Mouse (Mus musculus): ENCODE data around the gene Olfr1218. TPM values are rescaled to one million over a fixed set of nuclear protein-coding genes. Genes with fewer than 3 reads are reported as not detected.
"Not testable (repeated sequence)": the region's sequence is repeated elsewhere in the genome, so short reads cannot be mapped to it uniquely, and the experiment has no call there.

Gene Olfr1218
- polyA plus RNA-seq (2012; rRNA removed) = not detected in 2 replicates

DNA sequence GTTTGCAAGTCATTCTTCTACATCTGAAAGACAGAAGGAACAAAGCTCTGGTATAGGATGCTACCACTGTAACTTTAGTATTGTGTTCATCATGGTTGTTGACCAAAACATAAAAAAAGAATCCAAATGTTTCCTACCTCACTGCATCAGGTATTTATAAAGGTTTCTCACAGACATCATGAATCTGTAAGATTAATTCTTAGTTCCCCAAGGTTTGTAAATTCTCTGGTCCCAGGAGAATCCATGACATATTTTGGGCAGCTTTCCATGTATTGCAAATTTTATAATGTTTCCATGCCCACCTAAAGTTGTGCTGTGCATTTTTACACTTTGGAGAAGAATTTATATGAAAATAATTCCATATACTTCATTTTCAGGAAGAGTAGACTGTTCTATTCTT lies at the start of gene Olfr1218:
Gene Olfr1218, minus strand, starts transcription at position 101 of the 400 bp plus-strand sequence.
- TF ChIP-seq CTCF (IDR thresholded peaks at IDR 0.05; ENCODE audit: extremely low read depth, insufficient read depth, insufficient read length, insufficient replicate concordance) (no peak), POLR2A (IDR thresholded peaks at IDR 0.05; ENCODE audit: low read depth, low read length) (no peak)
- H3K27me3 ChIP-seq (ENCODE audit: control insufficient read depth, insufficient read depth, low read length) = no peaks in the 10 kb centered on the region

DNA sequence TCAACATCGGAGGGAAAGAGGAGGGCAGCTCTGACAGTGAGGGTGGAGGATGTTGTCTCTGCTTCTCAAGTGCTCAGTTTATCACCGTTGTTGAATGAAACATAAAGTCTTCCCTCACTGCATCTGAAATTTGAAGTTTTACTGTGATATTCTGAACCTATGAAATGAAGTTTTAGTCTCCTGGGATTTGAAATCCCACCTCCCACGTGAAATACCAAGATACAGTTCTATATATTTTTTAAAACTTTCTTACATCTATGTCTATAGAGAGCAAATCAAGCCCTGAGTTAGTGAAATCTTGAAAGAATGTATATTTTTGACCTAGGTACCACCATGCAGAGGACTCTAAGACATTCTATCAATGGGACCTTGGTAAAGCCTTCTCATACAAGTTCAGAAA lies 45.7 kb upstream of the Olfr1218 start, which contains the start of gene Olfr1220:
Gene Olfr1220, minus strand, starts transcription at position 101 of the 400 bp plus-strand sequence.
- 74% methylated on average over 3 of the region's 3 CpGs for WGBS
- no peak for TF ChIP-seq CTCF (IDR thresholded peaks at IDR 0.05; ENCODE audit: extremely low read depth, insufficient read depth, insufficient read length, insufficient replicate concordance)
- TF ChIP-seq POLR2A (IDR thresholded peaks at IDR 0.05; ENCODE audit: low read depth, low read length) = no peak

More for the DNA sequence above, at the start of gene Olfr1218:
- no peaks in the 10 kb centered on the region for H3K4me1 ChIP-seq (ENCODE audit: control insufficient read depth, insufficient read depth, insufficient read length)
- DNase-seq (ENCODE audit: low read depth in 1 of 2, low spot score in 2 of 2) = no peak
- H3K4me3 ChIP-seq (ENCODE audit: extremely low read depth, insufficient read depth, insufficient read length) = no peak within 1 kb of the TSS
- H3K36me3 ChIP-seq (ENCODE audit: control insufficient read depth, insufficient read depth, low read length) = no peaks in the 10 kb centered on the region
- no peak within 1 kb of the TSS for H3K27ac ChIP-seq (ENCODE audit: insufficient read depth, low read length)

GRCm38 (mm10) chr2:89105651-89106050 lies 44.7 kb upstream of the Olfr1218 start:
- Histone ChIP-seq H3K27me3 (ENCODE audit: control insufficient read depth, insufficient read depth, low read length) (no peaks in the 10 kb centered on the region), H3K4me3 (ENCODE audit: extremely low read depth, insufficient read depth, insufficient read length) (no peak overlapping the region), H3K27ac (ENCODE audit: insufficient read depth, low read length) (no peak overlapping the region), H3K36me3 (ENCODE audit: control insufficient read depth, insufficient read depth, low read length) (no peaks in the 10 kb centered on the region), H3K4me1 (ENCODE audit: control insufficient read depth, insufficient read depth, insufficient read length) (no peaks in the 10 kb centered on the region)
- TF ChIP-seq POLR2A (IDR thresholded peaks at IDR 0.05; ENCODE audit: low read depth, low read length) = no peak
- no peak for TF ChIP-seq CTCF (IDR thresholded peaks at IDR 0.05; ENCODE audit: extremely low read depth, insufficient read depth, insufficient read length, insufficient replicate concordance)
- DNase-seq (ENCODE audit: low read depth in 1 of 2, low spot score in 2 of 2) = no peak

More for the DNA sequence above, 45.7 kb upstream of the Olfr1218 start, which contains the start of gene Olfr1220:
- H3K27ac ChIP-seq (ENCODE audit: insufficient read depth, low read length) = no peak within 1 kb of the TSS
- no peaks in the 10 kb centered on the region for H3K27me3 ChIP-seq (ENCODE audit: control insufficient read depth, insufficient read depth, low read length)
- no peaks in the 10 kb centered on the region for H3K36me3 ChIP-seq (ENCODE audit: control insufficient read depth, insufficient read depth, low read length)
- DNase-seq (ENCODE audit: low read depth in 1 of 2, low spot score in 2 of 2) = no peak
- H3K4me3 ChIP-seq (ENCODE audit: extremely low read depth, insufficient read depth, insufficient read length) = no peak within 1 kb of the TSS
- no peaks in the 10 kb centered on the region for H3K4me1 ChIP-seq (ENCODE audit: control insufficient read depth, insufficient read depth, insufficient read length)

DNA sequence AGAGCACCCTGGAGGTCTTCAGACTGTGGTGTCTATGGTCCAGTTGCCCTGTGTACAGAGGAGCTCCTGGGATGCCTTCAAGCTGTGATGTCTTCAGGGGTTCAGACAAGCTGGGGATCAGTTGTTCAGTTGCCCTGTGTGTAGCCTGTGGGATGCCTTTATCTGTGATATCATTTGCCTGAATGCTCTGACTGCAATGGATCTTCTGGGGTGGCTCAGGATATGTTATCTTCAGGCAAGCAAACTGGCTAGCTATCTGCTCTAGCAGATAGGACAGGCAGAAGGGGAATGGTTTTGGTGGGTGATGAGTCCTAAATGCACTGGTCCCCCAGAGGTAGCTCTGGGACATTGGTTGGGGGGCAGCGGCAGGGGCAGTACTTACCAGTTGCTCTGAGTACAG lies 32.9 kb upstream of the Olfr1218 start:
- Histone ChIP-seq H3K4me1 (ENCODE audit: control insufficient read depth, insufficient read depth, insufficient read length) (no peaks in the 10 kb centered on the region), H3K27me3 (ENCODE audit: control insufficient read depth, insufficient read depth, low read length) (no peaks in the 10 kb centered on the region), H3K27ac (ENCODE audit: insufficient read depth, low read length) (no peak overlapping the region), H3K4me3 (ENCODE audit: extremely low read depth, insufficient read depth, insufficient read length) (no peak overlapping the region), H3K36me3 (ENCODE audit: control insufficient read depth, insufficient read depth, low read length) (no peaks in the 10 kb centered on the region)
- DNase-seq (ENCODE audit: low read depth in 1 of 2, low spot score in 2 of 2) = no peak
- TF ChIP-seq POLR2A (IDR thresholded peaks at IDR 0.05; ENCODE audit: low read depth, low read length) (no peak), CTCF (IDR thresholded peaks at IDR 0.05; ENCODE audit: extremely low read depth, insufficient read depth, insufficient read length, insufficient replicate concordance) (no peak)
- 93% methylated on average over 1 of the region's 1 CpGs for WGBS

- no peak for DNase-seq (ENCODE audit: low read depth in 1 of 2, low spot score in 2 of 2)
- H3K27me3 ChIP-seq (ENCODE audit: control insufficient read depth, insufficient read depth, low read length) = no peaks in the 10 kb centered on the region
- TF ChIP-seq POLR2A (IDR thresholded peaks at IDR 0.05; ENCODE audit: low read depth, low read length) (no peak), CTCF (IDR thresholded peaks at IDR 0.05; ENCODE audit: extremely low read depth, insufficient read depth, insufficient read length, insufficient replicate concordance) (no peak)
- no peak within 1 kb of the TSS for H3K4me3 ChIP-seq (ENCODE audit: extremely low read depth, insufficient read depth, insufficient read length)
- H3K4me1 ChIP-seq (ENCODE audit: control insufficient read depth, insufficient read depth, insufficient read length) = no peaks in the 10 kb centered on the region
- no peak within 1 kb of the TSS for H3K27ac ChIP-seq (ENCODE audit: insufficient read depth, low read length)
- WGBS = 49% methylated on average over 1 of the region's 1 CpGs
- H3K36me3 ChIP-seq (ENCODE audit: control insufficient read depth, insufficient read depth, low read length) = no peaks in the 10 kb centered on the region
Observed at GRCm38 (mm10) chr2:89083413-89083812, 22.4 kb upstream of the Olfr1218 start, which contains the start of gene Olfr1219. TSS of gene Olfr1219 (minus strand) at chr2:89083513.

DNA sequence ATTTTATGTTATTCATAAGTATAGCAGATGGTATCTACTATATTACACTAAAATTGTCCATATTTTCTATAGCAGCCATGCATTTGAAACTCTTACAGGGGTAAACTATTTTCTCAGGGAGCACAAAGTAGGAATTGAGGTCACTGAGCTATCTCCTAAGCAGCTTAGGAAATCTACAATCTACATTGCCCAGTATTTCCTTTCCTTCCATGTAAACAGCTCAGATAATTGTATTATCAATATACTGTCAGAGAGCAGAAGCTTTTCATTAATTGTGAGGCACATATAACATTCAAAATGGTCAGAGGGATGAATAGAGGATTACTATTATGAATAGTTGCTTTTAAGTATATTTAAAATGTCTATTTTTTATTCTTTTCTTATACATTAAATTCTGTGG lies 20.5 kb upstream of the Olfr1218 start:
- Histone ChIP-seq H3K27ac (ENCODE audit: insufficient read depth, low read length) (no peak overlapping the region), H3K4me1 (ENCODE audit: control insufficient read depth, insufficient read depth, insufficient read length) (no peaks in the 10 kb centered on the region), H3K27me3 (ENCODE audit: control insufficient read depth, insufficient read depth, low read length) (no peaks in the 10 kb centered on the region), H3K36me3 (ENCODE audit: control insufficient read depth, insufficient read depth, low read length) (no peaks in the 10 kb centered on the region), H3K4me3 (ENCODE audit: extremely low read depth, insufficient read depth, insufficient read length) (no peak overlapping the region)
- no peak for DNase-seq (ENCODE audit: low read depth in 1 of 2, low spot score in 2 of 2)
- TF ChIP-seq POLR2A (IDR thresholded peaks at IDR 0.05; ENCODE audit: low read depth, low read length) (no peak), CTCF (IDR thresholded peaks at IDR 0.05; ENCODE audit: extremely low read depth, insufficient read depth, insufficient read length, insufficient replicate concordance) (no peak)

DNA sequence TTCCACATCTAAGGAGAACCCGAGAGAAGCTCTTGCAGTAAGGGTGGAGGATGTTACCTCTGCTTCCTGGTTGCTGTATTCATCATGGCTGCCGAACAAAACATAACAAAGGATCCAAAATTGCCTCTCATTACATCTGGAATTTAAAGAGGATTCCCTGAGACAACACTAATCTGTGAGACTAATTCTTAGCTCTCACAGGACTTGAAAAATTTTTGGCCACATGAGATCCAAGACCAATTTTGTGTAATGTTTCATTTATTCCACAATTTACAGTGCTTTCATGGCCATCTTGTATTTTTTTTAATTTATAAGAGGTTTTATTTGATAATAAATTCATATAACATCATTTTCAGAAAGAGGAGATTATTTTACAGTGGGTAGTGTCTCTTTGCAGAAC lies 29.0 kb downstream of the Olfr1218 start, which contains the start of gene Olfr1217:
Gene Olfr1217, minus strand, starts transcription at position 101 of the 400 bp plus-strand sequence.
- H3K27ac ChIP-seq (ENCODE audit: insufficient read depth, low read length) = no peak within 1 kb of the TSS
- DNase-seq (ENCODE audit: low read depth in 1 of 2, low spot score in 2 of 2) = no peak
- TF ChIP-seq POLR2A (IDR thresholded peaks at IDR 0.05; ENCODE audit: low read depth, low read length) (no peak), CTCF (IDR thresholded peaks at IDR 0.05; ENCODE audit: extremely low read depth, insufficient read depth, insufficient read length, insufficient replicate concordance) (no peak)
- H3K4me3 ChIP-seq (ENCODE audit: extremely low read depth, insufficient read depth, insufficient read length) = no peak within 1 kb of the TSS
- H3K36me3 ChIP-seq (ENCODE audit: control insufficient read depth, insufficient read depth, low read length) = no peaks in the 10 kb centered on the region
- H3K4me1 ChIP-seq (ENCODE audit: control insufficient read depth, insufficient read depth, insufficient read length) = no peaks in the 10 kb centered on the region
- H3K27me3 ChIP-seq (ENCODE audit: control insufficient read depth, insufficient read depth, low read length) = no peaks in the 10 kb centered on the region
- WGBS = 59% methylated on average over 2 of the region's 2 CpGs

DNA sequence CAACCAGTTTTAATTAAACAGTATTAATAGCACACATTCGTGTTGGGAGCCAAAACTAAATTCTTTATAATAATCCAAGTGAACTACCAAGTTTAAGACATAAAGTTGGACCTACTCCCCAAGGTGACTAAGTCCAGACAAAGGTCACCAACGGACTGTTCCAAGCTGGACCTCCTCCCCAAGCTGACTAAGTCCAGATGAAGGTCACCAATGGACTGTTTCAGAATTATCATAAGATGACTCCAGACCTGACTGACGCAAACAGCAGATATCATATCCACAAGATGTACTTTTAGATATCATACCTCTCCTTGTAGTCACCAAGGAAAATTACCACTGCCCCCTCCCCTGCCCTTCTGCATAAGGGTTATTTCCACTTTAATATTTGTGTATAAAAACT lies 39.6 kb downstream of the Olfr1218 start:
- not testable (repeated sequence) for DNase-seq (ENCODE audit: low read depth in 1 of 2, low spot score in 2 of 2); H3K4me1 ChIP-seq (ENCODE audit: control insufficient read depth, insufficient read depth, insufficient read length); H3K36me3 ChIP-seq (ENCODE audit: control insufficient read depth, insufficient read depth, low read length); H3K4me3 ChIP-seq (ENCODE audit: extremely low read depth, insufficient read depth, insufficient read length); H3K27ac ChIP-seq (ENCODE audit: insufficient read depth, low read length); H3K27me3 ChIP-seq (ENCODE audit: control insufficient read depth, insufficient read depth, low read length)
- WGBS = 65% methylated on average over 3 of the region's 3 CpGs
